Mouse (Mus musculus) lung, postnatal 0 days (tissue): ENCODE results near the gene 4930519P11Rik.

Experiments
- CTCF ChIP-seq: IDR thresholded peaks from 2 replicates; pipeline ENCODE4 v1.5.1; 2016; ENCODE audit warnings: antibody characterized with exemption, mild to moderate bottlenecking
- EP300 ChIP-seq: IDR thresholded peaks from 2 replicates; pipeline ENCODE4 v1.6.1; 2016; ENCODE audit warnings: antibody characterized with exemption, mild to moderate bottlenecking, control low read depth

- TF ChIP-seq CTCF (no peak), EP300 (no peak)
Observed at GRCm38 (mm10) chr2:154632203-154632780, 19.1 kb upstream of the 4930519P11Rik start.
